Mouse (Mus musculus) liver, embryonic 11.5 days (tissue): Measurements from ENCODE around the gene Rccd1. TPM values are rescaled to one million over a fixed set of nuclear protein-coding genes. Genes with fewer than 3 reads are reported as not detected.

Source experiments
- ATAC-seq: fragments of 200-750 bp; cut with Nextera tagmentation; replicated peaks from 2 replicates; pipeline ENCODE4 v1.8.0; 2017; ENCODE audit warnings: moderate number of reproducible peaks, mild to moderate bottlenecking, moderate TSS enrichment, moderate library complexity; ENCODE audit not compliant: low FRiP score
- DNase-seq: peaks from one replicate; pipeline ENCODE4 v3.0.0-alpha.2; 2017; ENCODE audit warnings: low spot score
- H3K27ac ChIP-seq: fragments of 300-500 bp; sonication (generic); 2 replicates; pipeline ENCODE4 v1.5.1; 2014; ENCODE audit warnings: mild to moderate bottlenecking, low read depth, low read length, control low read depth
- H3K27me3 ChIP-seq: fragments of 300-500 bp; sonication (generic); replicated peaks from 2 replicates; pipeline ENCODE4 v1.6.1; 2014; ENCODE audit warnings: low read length, mixed read lengths; ENCODE audit not compliant: control insufficient read depth, insufficient read depth
- H3K36me3 ChIP-seq: fragments of 300-500 bp; sonication (generic); 2 replicates; pipeline ENCODE4 v1.6.1; 2014; ENCODE audit warnings: mild to moderate bottlenecking, low read length, moderate library complexity, mixed read lengths; ENCODE audit not compliant: control insufficient read depth, insufficient read depth
- H3K4me1 ChIP-seq: fragments of 300-500 bp; sonication (generic); replicated peaks from 2 replicates; pipeline ENCODE4 v1.6.1; 2014; ENCODE audit warnings: low read length, mixed read lengths; ENCODE audit not compliant: control insufficient read depth, insufficient read depth
- H3K4me2 ChIP-seq: fragments of 300-500 bp; sonication (generic); 2 replicates; pipeline ENCODE4 v1.6.1; 2014; ENCODE audit warnings: mild to moderate bottlenecking, control low read depth, moderate library complexity
- H3K4me3 ChIP-seq: fragments of 300-500 bp; sonication (generic); 2 replicates; pipeline ENCODE4 v1.5.1; 2014; ENCODE audit warnings: low read depth, low read length, control low read depth
- H3K9ac ChIP-seq: fragments of 300-500 bp; sonication (generic); 2 replicates; pipeline ENCODE4 v1.6.1; 2014; ENCODE audit warnings: low read depth, low read length, control low read depth
- H3K9me3 ChIP-seq: fragments of 300-500 bp; sonication (generic); 2 replicates; pipeline ENCODE4 v1.6.1; 2016; ENCODE audit warnings: low read length, inconsistent platforms, mixed read lengths; ENCODE audit not compliant: control insufficient read depth
- WGBS: fragments of 180-500 bp; shearing (Covaris S2); extraction: QIAGEN DNeasy Blood & Tissue Kit; methylation state at CpG from one replicate; pipeline ENCODE4 v1.1.7; 2014; 5-methylcytosine and 5-hydroxymethylcytosine counted together
- polyA plus RNA-seq: library from polyadenylated mRNA; unstranded; fragments of >200 nt; fragmentation: Nextera tagmentation; extraction: Ambion mirVana; gene quantifications from 2 replicates; pipeline ENCODE4 v1.2.1, GENCODE M21; 2014

Gene Rccd1
- polyA plus RNA-seq, 1 experiment from 2014 or later: 11.4 TPM

GRCm38 (mm10) chr7:80307766-80308165 lies 16.5 kb downstream of the Rccd1 start:
- Histone ChIP-seq H3K4me2 (no peak overlapping the region), H3K4me1 (no peaks in the 10 kb centered on the region), H3K27ac (no peak overlapping the region), H3K27me3 (no peaks in the 10 kb centered on the region), H3K4me3 (no peak overlapping the region), H3K9ac (no peak overlapping the region), H3K9me3 (no peaks in the 10 kb centered on the region), H3K36me3 (peaks cover 78% of the 10 kb centered on the region)
- no peak for ATAC-seq
- DNase-seq: no peak
- 84% methylated on average over 3 of the region's 3 CpGs for WGBS

- WGBS: 92% methylated on average over 2 of the region's 2 CpGs
- Histone ChIP-seq H3K27ac (no peak overlapping the region), H3K4me3 (no peak overlapping the region), H3K27me3 (no peaks in the 10 kb centered on the region), H3K4me1 (peaks cover 8% of the 10 kb centered on the region), H3K36me3 (peaks cover 53% of the 10 kb centered on the region), H3K9ac (no peak overlapping the region), H3K9me3 (no peaks in the 10 kb centered on the region), H3K4me2 (no peak overlapping the region)
- DNase-seq (no peak), ATAC-seq (no peak)
These were observed 22.7 kb downstream of the Rccd1 start for GRCm38 (mm10) chr7:80301522-80301921.

- H3K9ac ChIP-seq: no peak overlapping the region
- H3K36me3 ChIP-seq: peaks cover 36% of the 10 kb centered on the region
- DNase-seq (no peak), ATAC-seq (no peak)
- H3K27ac ChIP-seq: no peak overlapping the region
- WGBS: 91% methylated on average over 3 of the region's 3 CpGs
- no peaks in the 10 kb centered on the region for H3K27me3 ChIP-seq
- H3K4me2 ChIP-seq: no peak overlapping the region
- peaks cover 18% of the 10 kb centered on the region for H3K4me1 ChIP-seq
- no peak overlapping the region for H3K4me3 ChIP-seq
- no peaks in the 10 kb centered on the region for H3K9me3 ChIP-seq
These were observed 24.7 kb downstream of the Rccd1 start for GRCm38 (mm10) chr7:80299568-80299967.

DNA sequence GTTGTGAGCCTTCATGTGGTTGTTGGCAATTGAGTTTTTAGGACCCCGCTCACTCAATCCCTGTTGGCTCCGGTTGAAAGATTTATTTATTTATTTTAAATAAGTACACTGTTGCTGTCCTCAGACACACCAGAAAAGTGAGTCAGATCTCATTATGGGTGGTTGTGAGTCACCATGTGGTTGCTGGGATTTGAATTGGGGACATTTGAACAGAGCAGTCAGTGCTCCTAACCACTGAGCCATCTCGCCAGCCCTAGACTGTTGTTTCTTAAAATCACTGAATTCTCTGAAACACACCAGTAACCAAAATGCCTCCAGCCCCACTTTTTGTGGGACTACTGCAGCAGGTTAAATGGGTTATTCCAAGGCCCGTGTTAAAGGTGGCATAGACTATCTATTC lies 25.5 kb downstream of the Rccd1 start:
- no peak overlapping the region for H3K27ac ChIP-seq
- WGBS: 89% methylated on average over 4 of the region's 4 CpGs

GRCm38 (mm10) chr7:80297041-80297440 lies 27.2 kb downstream of the Rccd1 start:
- Histone ChIP-seq H3K27ac (no peak overlapping the region), H3K9me3 (no peaks in the 10 kb centered on the region), H3K9ac (no peak overlapping the region; the same call in 1 of the 2 replicates), H3K4me1 (peaks cover 18% of the 10 kb centered on the region), H3K27me3 (no peaks in the 10 kb centered on the region), H3K4me2 (peak overlapping the region; percentile 87; the same call in 1 of the 2 replicates), H3K36me3 (peaks cover 20% of the 10 kb centered on the region), H3K4me3 (peak overlapping the region; percentile 1; the same call in 1 of the 2 replicates)
- ATAC-seq: no peak
- WGBS: 86% methylated on average over 3 of the region's 3 CpGs
- DNase-seq: no peak

More for the DNA sequence above, 25.5 kb downstream of the Rccd1 start:
- DNase-seq (no peak), ATAC-seq (no peak)
- H3K4me2 ChIP-seq: no peak overlapping the region
- no peaks in the 10 kb centered on the region for H3K27me3 ChIP-seq
- H3K36me3 ChIP-seq: peaks cover 29% of the 10 kb centered on the region
- no peaks in the 10 kb centered on the region for H3K9me3 ChIP-seq
- peaks cover 18% of the 10 kb centered on the region for H3K4me1 ChIP-seq
- H3K9ac ChIP-seq: no peak overlapping the region
- H3K4me3 ChIP-seq: no peak overlapping the region

DNA sequence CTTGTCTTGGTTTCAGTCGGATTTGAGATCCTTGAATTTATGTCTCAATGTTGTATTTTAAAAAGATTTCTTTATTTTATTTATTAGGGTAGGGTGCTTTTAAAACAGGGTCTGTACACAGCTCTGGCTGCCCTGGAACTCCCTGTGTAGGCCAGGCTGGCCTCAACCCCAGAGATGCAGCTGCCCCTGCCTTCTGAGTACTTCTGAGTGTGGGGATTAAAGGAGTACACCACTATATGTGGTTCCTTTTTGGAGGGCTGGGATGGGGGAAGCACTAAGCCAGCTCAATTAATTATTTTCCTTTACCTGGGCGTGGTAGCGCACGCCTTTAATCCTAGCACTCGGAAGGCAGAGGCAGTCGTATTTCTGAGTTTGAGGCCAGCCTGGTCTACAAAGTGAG lies 27.8 kb downstream of the Rccd1 start:
- Histone ChIP-seq H3K9me3 (no peaks in the 10 kb centered on the region), H3K27me3 (no peaks in the 10 kb centered on the region), H3K36me3 (peaks cover 15% of the 10 kb centered on the region), H3K4me1 (peaks cover 18% of the 10 kb centered on the region), H3K27ac (no peak overlapping the region), H3K4me2 (peak overlapping the region; percentile 87), H3K9ac (no peak overlapping the region), H3K4me3 (peak overlapping the region; percentile 98; the same call in 1 of the 2 replicates)
- no peak for DNase-seq
- no peak for ATAC-seq
- WGBS: 88% methylated on average over 6 of the region's 6 CpGs

DNA sequence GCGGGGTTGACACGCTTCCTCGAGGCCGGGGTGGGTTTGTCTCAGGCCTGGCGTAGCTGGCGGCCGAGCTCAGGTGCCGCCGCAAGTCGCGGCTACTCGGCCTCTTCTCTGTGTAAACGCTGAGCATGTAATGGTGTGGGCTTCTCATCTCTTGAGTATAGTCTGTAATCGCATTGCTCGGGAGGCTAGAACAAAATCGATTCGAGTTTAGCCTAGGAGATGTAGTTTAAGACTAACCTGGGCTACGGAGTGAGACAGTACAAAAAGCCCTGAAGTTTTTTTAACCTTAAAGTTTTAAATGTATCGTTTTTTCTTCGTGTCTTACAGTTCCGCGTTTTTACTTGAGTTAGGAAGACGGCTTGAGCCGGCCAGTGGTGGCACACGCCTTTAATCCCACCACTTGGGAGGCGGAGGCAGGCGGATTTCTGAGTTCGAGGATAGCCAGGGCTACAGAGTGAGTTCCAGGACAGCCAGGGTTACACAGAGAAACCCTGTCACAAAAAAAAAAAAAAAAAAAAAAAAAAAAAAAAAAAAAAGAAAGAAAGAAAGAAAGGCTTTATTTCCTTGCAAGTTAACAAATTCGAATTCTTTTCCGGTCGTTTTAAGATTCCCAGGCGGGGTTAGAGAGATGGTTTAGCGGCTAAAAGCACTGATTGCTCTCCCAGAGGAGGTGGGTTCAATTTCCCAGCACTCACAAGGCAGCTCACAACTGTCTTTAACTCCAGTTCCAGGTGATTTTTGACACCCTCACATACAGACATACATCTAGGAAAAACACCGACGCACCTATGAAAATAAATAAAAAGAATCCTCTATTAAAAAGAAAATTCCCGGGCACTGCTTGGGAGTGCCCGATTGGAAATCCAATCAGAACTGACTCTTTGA lies 29.2 kb downstream of the Rccd1 start:
- Histone ChIP-seq H3K9ac (peak overlapping the region; percentile 98), H3K9me3 (no peaks in the 10 kb centered on the region), H3K27ac (peak overlapping the region; percentile 92), H3K36me3 (peaks cover 6% of the 10 kb centered on the region; the same call in 1 of the 2 replicates), H3K27me3 (no peaks in the 10 kb centered on the region), H3K4me1 (peaks cover 18% of the 10 kb centered on the region), H3K4me3 (peak overlapping the region; percentile 98), H3K4me2 (peak overlapping the region; percentile 87)
- 8% methylated on average over 37 of the region's 37 CpGs for WGBS
- DNase-seq (peak; percentile 46), ATAC-seq (peak; percentile 54)

DNA sequence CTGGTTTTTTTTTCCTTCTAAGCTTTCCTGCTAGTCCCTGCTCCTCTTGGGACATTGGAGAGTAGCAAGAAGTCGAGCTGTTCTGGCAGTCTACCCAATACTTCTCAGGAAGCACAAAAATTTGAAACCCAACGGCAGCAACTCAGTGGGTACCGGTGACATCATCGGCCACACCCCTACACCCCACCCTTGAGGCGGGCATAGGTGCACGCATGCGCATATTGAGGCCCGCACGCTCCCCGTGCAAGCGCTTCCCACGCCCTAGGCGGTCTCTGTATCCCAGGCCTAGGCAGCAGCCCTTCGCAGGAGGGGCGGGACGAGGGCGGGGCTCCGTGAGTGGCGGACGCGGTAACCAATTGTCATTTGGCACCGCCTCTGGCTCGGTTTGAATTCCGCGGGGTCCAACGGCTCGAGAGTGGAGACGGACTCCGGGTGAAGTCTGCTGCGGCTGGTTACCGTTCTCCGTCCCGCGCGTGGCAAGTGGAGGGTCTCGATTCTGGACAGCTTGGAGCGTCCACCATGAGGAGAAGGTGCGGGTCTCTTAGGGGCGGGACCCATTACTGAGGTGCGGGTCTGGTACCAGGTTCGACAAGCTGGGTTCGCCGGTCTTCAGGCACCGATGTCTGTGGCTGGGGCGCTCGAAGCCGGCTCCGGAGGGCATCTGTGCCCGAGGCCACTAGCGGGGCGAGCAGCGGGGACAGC lies 30.0 kb downstream of the Rccd1 start, which contains the start of gene Prc1:
TSS of gene Prc1 (plus strand) at position 389 of the 702 bp plus-strand sequence.
- H3K9ac ChIP-seq: peak within 1 kb of the TSS; percentile 98
- ATAC-seq (peak; percentile 99), DNase-seq (peak; percentile 99)
- peak within 1 kb of the TSS; percentile 92 for H3K27ac ChIP-seq
- H3K27me3 ChIP-seq: no peaks in the 10 kb centered on the region
- peak within 1 kb of the TSS; percentile 98 for H3K4me3 ChIP-seq
- peak within 1 kb of the TSS; percentile 87 for H3K4me2 ChIP-seq
- no peaks in the 10 kb centered on the region for H3K9me3 ChIP-seq
- H3K4me1 ChIP-seq: peaks cover 18% of the 10 kb centered on the region
- 1% methylated on average over 52 of the region's 52 CpGs for WGBS
- peaks cover 3% of the 10 kb centered on the region; the same call in 1 of the 2 replicates for H3K36me3 ChIP-seq
